In the genomic region with DNA sequence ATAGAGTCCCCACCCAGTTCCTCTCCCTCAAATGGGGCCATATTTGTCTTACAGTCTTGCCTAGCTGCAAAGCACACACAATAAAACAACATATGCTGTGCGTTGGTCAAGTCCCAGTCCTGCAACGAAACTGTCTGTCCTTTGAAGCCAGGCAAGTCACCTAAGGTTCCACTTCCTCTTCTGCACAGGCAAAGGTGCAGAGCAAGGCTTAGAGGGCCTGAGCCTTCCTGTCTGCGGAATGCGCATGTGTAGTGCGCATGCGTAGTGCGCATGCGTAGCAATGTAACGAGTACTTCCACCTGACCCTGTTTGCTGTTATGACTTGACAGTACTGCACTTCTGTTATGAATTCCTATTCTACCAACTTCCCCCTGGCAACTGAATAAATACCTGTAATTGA, we compare ENCODE assay signal across 20 mouse cellular contexts. TPM values are rescaled to one million over a fixed set of nuclear protein-coding genes. Genes with fewer than 3 reads are reported as not detected.
"Had no signal": no experiment of that assay in that cellular context is flagged by ENCODE, and none has a peak within 500 bp of the region (broad histone marks: within the 10 kb centered on the region; RNA-seq: fewer than 3 reads in every experiment).

No protein-coding gene starts in this region.

- ATAC-seq: liver, postnatal 0 days; midbrain, embryonic 13.5 days had no signal

- H3K36me3 ChIP-seq: liver, embryonic 13.5 days; lung, embryonic 15.5 days; midbrain, embryonic 13.5 days; neural tube, embryonic 15.5 days; stomach, embryonic 15.5 days had no signal

- H3K27ac ChIP-seq: kidney, embryonic 15.5 days; limb, embryonic 12.5 days; liver, embryonic 13.5 days; lung, embryonic 15.5 days; macrophage; midbrain, embryonic 13.5 days; neural tube, embryonic 15.5 days; stomach, embryonic 15.5 days had no signal

- H3K4me1 ChIP-seq: midbrain, embryonic 13.5 days; neural tube, embryonic 15.5 days had no signal

- H3K4me3 ChIP-seq: kidney, embryonic 15.5 days; limb, embryonic 12.5 days; liver, embryonic 13.5 days; lung, embryonic 15.5 days; midbrain, embryonic 13.5 days; myocyte; neural tube, embryonic 15.5 days; stomach, embryonic 15.5 days had no signal

- DNase-seq: kidney, adult 18-20 months; kidney, postnatal 14 days; liver; liver, embryonic 13.5 days; liver, postnatal 0 days; lung, postnatal 14 days; thymus, adult 2 months; thymus, postnatal 25 days had no signal

- H3K9me3 ChIP-seq: kidney, embryonic 15.5 days; limb, embryonic 12.5 days; liver, embryonic 13.5 days; lung, embryonic 15.5 days; midbrain, embryonic 13.5 days; neural tube, embryonic 15.5 days; stomach, embryonic 15.5 days had no signal

- H3K27me3 ChIP-seq: kidney, embryonic 15.5 days; limb, embryonic 12.5 days; liver, embryonic 13.5 days; lung, embryonic 15.5 days; midbrain, embryonic 13.5 days; neural tube, embryonic 15.5 days; stomach, embryonic 15.5 days had no signal

- H3K9ac ChIP-seq: kidney, embryonic 15.5 days; limb, embryonic 12.5 days; liver, embryonic 13.5 days; liver, postnatal 0 days; lung, embryonic 15.5 days; midbrain, embryonic 13.5 days; neural tube, embryonic 15.5 days; stomach, embryonic 15.5 days had no signal

- H3K4me2 ChIP-seq: kidney, embryonic 15.5 days; limb, embryonic 12.5 days; liver, embryonic 13.5 days; lung, embryonic 15.5 days; midbrain, embryonic 13.5 days; neural tube, embryonic 15.5 days; stomach, embryonic 15.5 days had no signal

RNA-seq across cellular contexts. Expression of a gene that starts 25.7 kb away (rescaled TPM):
- total RNA-seq: layer of hippocampus, postnatal 10 days; left cerebral cortex, postnatal 36 days had no signal
- polyA plus RNA-seq: kidney, embryonic 15.5 days; limb, embryonic 12.5 days; liver, embryonic 13.5 days; liver, postnatal 0 days; lung, embryonic 15.5 days; macrophage; midbrain, embryonic 13.5 days; myocyte; neural tube, embryonic 11.5 days; neural tube, embryonic 15.5 days; stomach, embryonic 15.5 days; testis, adult 2 months; thymus, adult 2 months had no signal

RNA-seq across cellular contexts. Expression of a gene that starts 45.3 kb away (rescaled TPM):
- polyA plus RNA-seq: liver, embryonic 13.5 days; liver, postnatal 0 days; macrophage; midbrain, embryonic 13.5 days; myocyte; neural tube, embryonic 11.5 days; neural tube, embryonic 15.5 days had no signal
